Mouse (Mus musculus): ENCODE data around the gene Pyurf. TPM values are rescaled to one million over a fixed set of nuclear protein-coding genes. Genes with fewer than 3 reads are reported as not detected.

Gene Pyurf
- total RNA-seq (2021) = 1 to 10 TPM; 6.4 to 7.0 TPM
- long read RNA-seq, transcript Pyurf-201 (2 exons, 3,573 nt) = major isoform, 31 of 31 reads
- long read RNA-seq, partial matches to known transcripts = 0 of 31 reads
- long read RNA-seq, other reads (novel, unspliced or antisense) = 0 of 31 reads

DNA sequence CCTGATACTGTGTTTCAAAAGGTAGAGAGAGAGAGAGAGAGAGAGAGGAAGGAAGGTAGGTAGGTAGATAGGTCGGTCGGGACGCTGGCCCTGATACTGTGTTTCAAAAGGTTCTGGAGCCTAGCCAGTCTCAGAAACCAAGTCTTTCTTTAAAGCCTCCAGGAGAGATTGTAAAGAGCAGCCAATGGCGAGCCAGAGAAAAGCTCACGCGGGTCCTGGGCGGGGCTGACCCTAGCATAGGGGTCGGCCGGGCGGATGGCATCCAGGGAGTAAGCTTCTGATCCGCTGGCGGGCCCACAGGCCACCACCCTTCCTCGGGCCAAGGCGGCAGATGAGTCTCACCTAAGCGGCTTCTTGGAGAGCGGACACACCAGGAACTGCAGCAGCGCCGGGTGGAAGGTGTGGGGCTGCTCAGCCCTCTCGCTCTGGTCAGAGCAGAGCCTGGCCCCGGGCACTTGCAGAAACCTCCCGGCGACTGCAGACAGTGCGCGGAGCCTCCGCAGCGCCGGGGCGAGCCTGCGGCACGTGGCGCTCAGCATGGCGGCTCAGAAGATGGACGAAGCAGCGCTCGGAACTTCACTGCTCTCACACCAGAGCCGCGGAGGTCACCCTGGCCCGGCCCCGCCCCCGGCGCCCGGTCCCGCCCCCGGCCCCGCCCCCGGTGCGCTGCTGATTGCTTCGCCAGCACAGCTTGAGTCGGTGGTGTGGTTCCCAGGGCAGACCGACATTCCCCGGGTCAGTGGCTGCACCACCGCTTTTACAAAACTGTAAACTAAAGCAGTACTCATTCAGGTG lies at the start of gene Pyurf:
Gene Pyurf, minus strand, starts transcription at position 612 of the 795 bp plus-strand sequence.
- peak; percentile 73 to 82 for DNase-seq (ENCODE audit: low spot score in 2 of 2)

DNA sequence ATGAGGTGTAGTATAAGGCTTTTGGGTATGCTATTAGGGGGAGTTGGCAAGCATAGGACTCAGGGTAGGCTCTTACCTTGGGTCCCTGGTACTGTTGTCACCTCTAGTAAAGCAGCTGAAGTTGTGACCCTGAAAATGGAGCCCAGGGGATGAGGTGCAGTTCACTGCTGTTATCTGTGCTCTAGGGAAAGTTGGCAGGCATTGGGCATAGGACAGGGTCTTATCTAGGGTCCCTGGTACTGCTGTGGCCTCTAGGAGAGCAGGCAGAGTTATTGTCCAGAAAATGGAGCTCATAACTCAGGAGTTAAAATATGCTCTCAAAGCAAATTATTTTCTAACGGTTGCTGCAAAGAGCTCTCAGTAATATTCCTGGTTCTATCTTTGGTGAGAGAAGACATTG lies 29.5 kb upstream of the Pyurf start:
- no peak for DNase-seq (ENCODE audit: low spot score in 2 of 2)

DNA sequence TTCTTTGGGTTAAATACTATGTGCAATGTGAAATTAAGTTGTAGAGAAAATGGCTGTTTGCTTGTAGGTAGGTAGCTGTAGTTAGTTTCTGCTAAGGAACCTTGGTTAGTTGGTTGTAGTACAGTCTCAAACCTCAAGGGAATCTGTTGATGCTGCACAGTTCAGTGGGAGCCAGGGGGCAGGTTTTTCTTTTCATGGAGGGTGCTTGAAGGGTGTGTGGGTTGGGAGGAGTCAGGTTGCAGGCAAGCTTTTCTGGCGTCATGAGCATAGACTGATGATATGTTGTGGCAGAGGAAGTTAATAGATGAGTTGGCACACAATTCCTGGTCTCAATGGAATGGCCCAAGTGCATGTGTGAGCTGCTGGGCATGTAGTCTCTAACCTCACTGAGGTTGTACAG lies 19.8 kb upstream of the Pyurf start:
- no peak for DNase-seq (ENCODE audit: low spot score in 2 of 2)

DNA sequence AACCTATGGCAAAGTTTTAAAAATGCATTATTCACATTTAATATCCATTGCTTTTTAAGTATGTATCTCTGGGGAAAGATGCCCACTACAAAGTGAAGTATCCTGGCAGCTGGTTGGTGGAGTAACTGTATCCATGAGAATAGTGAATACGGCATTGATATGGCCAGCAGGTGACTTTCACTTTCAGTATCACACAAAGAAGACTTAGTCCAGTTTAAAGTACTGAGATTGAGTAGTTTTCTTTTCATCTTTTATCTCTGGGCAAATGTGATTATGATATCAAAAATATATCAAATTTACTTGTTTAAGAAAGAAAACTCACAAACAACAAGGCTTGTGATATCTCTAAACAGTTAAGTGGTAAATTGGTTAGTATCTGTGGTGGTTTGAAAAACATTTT lies 14.8 kb upstream of the Pyurf start:
- no peak for DNase-seq (ENCODE audit: low spot score in 2 of 2)

DNA sequence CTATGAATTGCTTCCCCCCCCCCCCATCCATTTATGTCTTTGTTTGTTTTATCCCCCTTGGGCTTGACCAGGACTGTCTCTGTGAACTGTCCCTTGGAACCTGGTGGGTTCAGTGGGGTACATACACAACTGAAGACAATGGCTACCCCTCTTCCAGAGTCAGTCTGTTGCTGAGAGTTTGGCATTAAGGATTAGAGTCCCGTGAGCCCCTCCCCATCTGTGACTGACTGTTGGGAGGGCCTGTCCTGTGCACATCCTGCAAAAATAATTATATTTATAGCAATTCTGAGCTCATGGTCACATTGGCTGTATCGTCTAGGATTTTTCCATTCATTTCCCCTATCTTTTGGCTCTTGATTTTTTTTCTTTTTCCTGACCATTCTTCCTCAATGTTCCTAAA lies 11.8 kb upstream of the Pyurf start:
- DNase-seq (ENCODE audit: low spot score in 2 of 2) = no peak

DNA sequence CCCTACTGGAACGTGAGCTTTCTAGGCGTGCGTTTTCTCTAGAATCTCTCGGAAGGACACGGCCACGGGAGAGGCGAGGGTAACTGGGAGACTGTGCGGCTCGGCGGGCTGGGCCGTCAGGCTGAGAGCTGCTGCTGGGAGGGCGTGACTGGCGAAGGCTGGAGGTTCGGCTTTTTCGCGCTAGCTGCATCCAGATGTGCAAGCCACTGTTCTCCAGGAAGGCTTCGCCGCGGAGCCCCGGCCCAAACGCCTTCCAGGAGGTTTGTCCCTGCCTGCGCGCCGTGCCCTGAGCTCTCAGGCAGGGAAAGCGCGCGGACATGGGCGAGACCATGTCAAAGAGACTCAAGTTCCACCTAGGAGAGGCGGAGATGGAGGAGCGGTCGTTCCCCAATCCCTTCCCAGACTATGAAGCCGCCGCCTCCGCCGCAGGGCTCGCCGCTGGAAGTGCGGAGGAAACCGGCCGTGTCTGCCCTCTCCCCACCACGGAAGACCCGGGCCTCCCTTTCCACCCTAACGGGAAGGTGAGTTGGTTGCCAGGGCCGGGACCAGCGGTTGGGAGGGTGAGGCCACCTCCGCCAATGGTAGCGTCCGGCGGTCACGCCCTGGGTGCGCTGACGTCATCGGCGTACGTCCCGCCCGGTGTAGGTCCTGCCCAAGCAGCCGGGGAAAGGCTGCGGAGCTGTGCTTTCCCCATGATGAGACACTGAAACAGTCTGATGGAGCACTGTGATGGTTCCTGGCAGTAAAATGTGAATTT lies 11.0 kb upstream of the Pyurf start:
- DNase-seq (ENCODE audit: low spot score in 2 of 2) = peak; percentile 92 to 94

DNA sequence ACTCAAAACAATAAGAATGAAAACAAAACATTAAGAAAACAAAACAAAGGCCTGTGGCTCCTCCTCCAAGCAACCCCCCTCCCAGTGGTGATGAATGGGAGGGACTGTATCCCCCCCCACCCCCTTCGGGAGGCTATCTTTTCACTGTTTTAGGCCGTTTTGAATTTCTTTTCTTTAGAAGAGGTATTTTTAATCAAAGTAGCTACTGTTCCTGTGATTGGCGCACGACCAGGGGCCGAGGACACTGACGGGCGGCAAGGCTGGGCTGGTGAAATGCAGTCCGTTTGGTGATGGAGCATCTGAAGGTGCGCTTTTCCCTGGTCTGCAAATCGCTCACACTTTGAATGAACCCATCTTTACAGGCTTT lies 10.5 kb upstream of the Pyurf start, which contains the start of gene Lancl2:
Gene Lancl2, plus strand, starts transcription at position 165 of the 367 bp plus-strand sequence.
- no peak for DNase-seq (ENCODE audit: low spot score in 2 of 2)

DNA sequence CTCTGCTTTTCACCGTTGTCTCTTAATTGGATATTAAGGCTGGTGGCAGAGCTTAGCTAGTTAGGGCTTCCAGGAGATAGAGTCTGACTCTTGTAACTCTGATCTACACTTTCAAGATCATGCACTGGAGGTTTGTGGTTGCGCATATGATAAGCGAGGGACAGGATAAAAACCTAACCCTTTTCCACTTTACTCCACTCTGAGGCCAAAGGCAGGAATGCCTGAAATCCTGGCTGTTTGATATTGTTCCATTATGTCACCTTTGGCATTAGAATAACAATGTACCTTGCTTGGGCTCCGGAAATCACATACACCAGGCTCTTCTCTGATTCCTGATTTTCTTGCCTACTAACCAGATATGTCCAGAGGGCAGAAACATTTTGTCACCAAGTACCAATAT lies 9.8 kb upstream of the Pyurf start:
- no peak for DNase-seq (ENCODE audit: low spot score in 2 of 2)

DNA sequence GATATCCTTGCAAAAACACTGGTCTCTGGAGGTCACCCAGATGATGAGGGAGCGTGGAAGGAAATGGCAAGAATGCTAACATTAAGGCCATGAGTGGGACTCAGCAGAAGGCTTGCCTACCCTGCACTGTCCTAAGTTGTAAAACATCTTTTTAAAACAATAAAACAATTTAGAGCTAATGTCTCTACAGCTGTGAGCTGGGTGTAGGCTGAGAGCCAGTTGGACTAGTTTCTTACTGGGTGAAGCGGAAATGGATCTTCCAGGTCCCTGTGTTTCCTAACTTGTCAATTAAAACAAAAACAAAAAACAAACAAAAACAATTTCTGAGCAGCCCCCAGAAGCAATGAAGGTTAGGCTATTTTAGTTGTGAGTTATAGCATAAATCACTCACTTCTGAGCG lies 1.2 kb upstream of the Pyurf start:
- no peak for DNase-seq (ENCODE audit: low spot score in 2 of 2)

DNA sequence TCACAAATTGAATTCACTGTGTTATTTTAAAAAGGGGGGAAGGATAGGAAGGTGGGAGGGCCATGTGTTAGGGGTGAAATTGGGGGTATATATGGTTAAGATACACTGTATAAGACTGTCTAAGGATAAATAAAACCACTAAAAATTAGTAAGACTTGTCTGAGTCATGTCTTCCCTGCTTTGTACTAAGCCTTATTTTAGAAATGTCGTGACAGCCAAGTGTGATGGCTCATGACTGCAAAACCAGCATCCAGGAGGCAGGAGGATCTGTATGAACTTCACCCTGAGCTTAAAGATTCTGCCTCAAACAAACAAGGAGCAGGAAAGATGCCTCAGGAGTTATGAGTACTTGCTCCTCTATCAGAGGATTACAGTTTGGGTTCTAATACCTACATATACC lies 7.7 kb downstream of the Pyurf start:
- no peak for DNase-seq (ENCODE audit: low spot score in 2 of 2)

DNA sequence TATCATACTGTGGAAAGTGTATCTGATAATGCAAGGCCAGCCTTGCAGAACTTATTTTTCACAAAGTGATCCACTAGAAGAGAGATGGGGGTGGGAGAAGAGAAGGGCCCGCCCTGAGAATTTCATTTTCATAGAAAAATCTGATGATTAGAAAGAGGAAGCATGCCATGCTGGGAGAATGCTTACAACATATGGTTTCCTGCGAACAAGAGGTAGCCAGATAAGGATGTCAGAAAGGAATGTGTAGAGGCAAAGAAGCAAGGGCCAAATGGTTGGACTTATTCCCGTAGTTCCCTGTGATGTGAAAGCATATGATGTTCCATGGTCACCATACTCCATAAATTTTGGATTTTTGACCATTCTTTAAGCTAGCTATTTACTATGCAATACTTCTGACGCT lies 30.6 kb downstream of the Pyurf start:
- no peak for DNase-seq (ENCODE audit: low spot score in 2 of 2)

DNA sequence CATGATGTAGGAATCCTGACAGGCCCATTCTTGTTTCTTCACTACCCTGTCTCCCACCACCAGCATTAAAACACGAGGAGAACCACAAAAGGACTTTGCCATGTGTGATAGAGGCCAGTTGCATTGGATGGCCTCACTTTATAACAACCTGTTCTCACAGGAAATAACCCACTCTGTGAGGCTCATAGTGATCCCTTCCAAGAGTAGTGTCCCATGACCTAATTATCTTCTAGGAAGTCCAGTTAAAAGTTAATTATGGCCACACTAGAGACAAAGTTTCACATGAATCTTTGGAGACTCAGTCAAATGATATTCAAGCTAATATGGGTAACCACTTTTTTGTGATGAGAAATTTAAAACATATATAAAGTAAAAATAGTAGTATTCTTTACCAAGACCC lies 44.6 kb downstream of the Pyurf start:
- no peak for DNase-seq (ENCODE audit: low spot score in 2 of 2)

DNA sequence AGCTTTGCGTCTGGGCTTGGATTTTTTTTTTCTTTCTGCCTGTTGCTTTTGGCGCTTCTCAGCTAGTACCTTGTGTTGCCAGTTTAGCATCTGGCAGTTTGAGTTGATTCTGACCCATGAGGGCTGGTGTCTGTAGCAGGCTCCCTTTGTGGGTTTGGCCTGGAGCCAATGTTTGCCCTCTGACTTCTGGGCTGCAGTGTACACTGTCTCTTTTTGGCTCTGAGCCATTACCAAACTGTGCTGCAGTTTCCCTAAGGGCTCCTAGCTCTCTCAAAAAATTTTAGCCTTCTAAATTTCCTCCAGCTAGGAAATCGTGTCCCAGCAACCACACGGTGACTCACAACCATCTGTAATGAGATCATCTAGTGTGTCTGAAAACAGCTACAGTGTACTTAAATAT lies 50.1 kb downstream of the Pyurf start:
- peak; percentile 42 to 48 for DNase-seq (ENCODE audit: low spot score in 2 of 2)

DNA sequence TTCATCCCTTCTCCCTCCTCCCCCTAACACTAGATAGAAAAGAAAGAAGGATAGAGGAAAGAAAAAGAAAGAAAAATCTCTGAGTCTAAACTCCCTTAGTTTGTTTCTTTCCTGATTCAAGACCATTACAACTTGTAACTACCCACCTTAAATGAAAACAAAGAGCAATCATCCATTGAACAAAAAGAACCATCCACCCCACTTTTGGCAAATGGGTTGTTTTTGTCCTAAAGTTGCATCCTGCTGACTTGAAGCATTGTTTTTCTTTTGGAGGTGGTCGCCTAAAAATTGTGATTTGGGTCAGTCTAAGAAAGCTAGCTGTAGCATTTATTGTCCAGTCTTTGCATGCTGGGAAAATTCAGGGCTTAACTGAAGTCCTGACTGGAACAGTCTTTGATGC lies 52.3 kb downstream of the Pyurf start:
- no peak for DNase-seq (ENCODE audit: low spot score in 2 of 2)

Other genes starting within 250 kb of the Pyurf start
- gene Ppm1k, start 156.6 kb downstream of the Pyurf start, total RNA-seq (2021) = 10 to 100 TPM; 27.4 to 29.8 TPM
- 1 to 10 TPM; 2.9 to 3.2 TPM for gene Herc6, start 111.1 kb downstream of the Pyurf start, total RNA-seq (2021)
- 100 to 1,000 TPM; 135 to 139 TPM for gene Lancl2, start 10.5 kb upstream of the Pyurf start, total RNA-seq (2021)
- 10 to 100 TPM; 71.8 to 79.0 TPM for gene Vopp1, start 133.1 kb upstream of the Pyurf start, total RNA-seq (2021)
- gene Vmn1r21, start 158.3 kb upstream of the Pyurf start, total RNA-seq (2021) = not detected
- not detected for gene Vmn1r22, start 215.9 kb upstream of the Pyurf start, total RNA-seq (2021)
- not detected for gene Vmn1r23, start 234.8 kb upstream of the Pyurf start, total RNA-seq (2021)

All from layer of hippocampus, postnatal 10 days (tissue).